ENCODE assay signal across 8 mouse cellular contexts in genomic region chr9:119102783-119103113, GRCm38 (mm10). TPM values are rescaled to one million over a fixed set of nuclear protein-coding genes. Genes with fewer than 3 reads are reported as not detected.
DNase-seq lines count a peak whose midpoint lies in the region; ATAC-seq lines count a peak whose summit lies in the region.

No protein-coding gene starts in this region.

- no peak overlapping the region for H3K27ac ChIP-seq in kidney, embryonic 14.5 days (ENCODE audit: low read depth, low read length)
- H3K27ac ChIP-seq in brown adipose tissue, adult 24 weeks (replicated peaks; ENCODE audit: low read depth, low read length) = no peak overlapping the region
- no peak overlapping the region for H3K27ac ChIP-seq in hindbrain, embryonic 15.5 days (replicated peaks)
- H3K27ac ChIP-seq in midbrain, embryonic 15.5 days = no peak overlapping the region

- peak overlapping the region; percentile 50 for H3K9ac ChIP-seq in kidney, embryonic 14.5 days (ENCODE audit: low read depth, low read length)
- H3K9ac ChIP-seq in hindbrain, embryonic 15.5 days = peak overlapping the region; percentile 28
- H3K9ac ChIP-seq in midbrain, embryonic 15.5 days = peak overlapping the region; percentile 51

- H3K36me3 ChIP-seq in kidney, embryonic 14.5 days (ENCODE audit: control insufficient read depth, insufficient read depth, low read length) = no peaks in the 10 kb centered on the region
- no peaks in the 10 kb centered on the region for H3K36me3 ChIP-seq in hindbrain, embryonic 15.5 days
- no peaks in the 10 kb centered on the region for H3K36me3 ChIP-seq in midbrain, embryonic 15.5 days (replicated peaks)

- no peak for DNase-seq in kidney, postnatal 10 days
- no peak for DNase-seq in urinary bladder, postnatal 4 days (ENCODE audit: low spot score in 2 of 2)
- no peak for DNase-seq in cerebellum, postnatal 36 days

- peaks cover 7% of the 10 kb centered on the region; the same call in 1 of the 2 replicates for H3K4me1 ChIP-seq in kidney, embryonic 14.5 days (ENCODE audit: control insufficient read depth, insufficient read depth, low read length)
- H3K4me1 ChIP-seq in brown adipose tissue, adult 24 weeks (ENCODE audit: control insufficient read depth, insufficient read depth, insufficient read length, low read length) = no peaks in the 10 kb centered on the region
- peaks cover 5% of the 10 kb centered on the region; the same call in 1 of the 2 replicates for H3K4me1 ChIP-seq in hindbrain, embryonic 15.5 days (replicated peaks)
- peaks cover 12% of the 10 kb centered on the region for H3K4me1 ChIP-seq in midbrain, embryonic 15.5 days

- peak overlapping the region; percentile 89 for H3K4me2 ChIP-seq in kidney, embryonic 14.5 days (replicated peaks; ENCODE audit: low read depth, low read length)
- H3K4me2 ChIP-seq in hindbrain, embryonic 15.5 days = peak overlapping the region; percentile 61
- H3K4me2 ChIP-seq in midbrain, embryonic 15.5 days = peak overlapping the region; percentile 89

- H3K27me3 ChIP-seq in kidney, embryonic 14.5 days (ENCODE audit: control insufficient read depth, insufficient read depth, low read length) = no peaks in the 10 kb centered on the region
- no peaks in the 10 kb centered on the region for H3K27me3 ChIP-seq in hindbrain, embryonic 15.5 days
- peaks cover 9% of the 10 kb centered on the region for H3K27me3 ChIP-seq in midbrain, embryonic 15.5 days (replicated peaks)

- ATAC-seq in kidney, embryonic 14.5 days (ENCODE audit: low FRiP score, low TSS enrichment) = no peak
- ATAC-seq in hindbrain, embryonic 15.5 days (ENCODE audit: low FRiP score, low read depth) = no peak
- ATAC-seq in midbrain, embryonic 15.5 days (replicated peaks) = peak; percentile 53; the same call in 1 of the 2 replicates
- no peak for ATAC-seq in megakaryocyte progenitor cell, adult 5-6 weeks (replicated peaks; ENCODE audit: poor library complexity)

- no peaks in the 10 kb centered on the region for H3K9me3 ChIP-seq in kidney, embryonic 14.5 days (ENCODE audit: control insufficient read depth, low read length)
- no peaks in the 10 kb centered on the region for H3K9me3 ChIP-seq in hindbrain, embryonic 15.5 days
- H3K9me3 ChIP-seq in midbrain, embryonic 15.5 days = no peaks in the 10 kb centered on the region

- 3% methylated on average over 19 of the region's 19 CpGs for WGBS in kidney, embryonic 14.5 days
- 5% methylated on average over 19 of the region's 19 CpGs for WGBS in hindbrain, embryonic 15.5 days
- 3% methylated on average over 19 of the region's 19 CpGs for WGBS in midbrain, embryonic 15.5 days

- H3K4me3 ChIP-seq in kidney, embryonic 14.5 days (ENCODE audit: low read length) = peak overlapping the region; percentile 71
- H3K4me3 ChIP-seq in brown adipose tissue, adult 24 weeks (ENCODE audit: insufficient read depth, low read depth, low read length) = peak overlapping the region; percentile 77
- peak overlapping the region; percentile 60 for H3K4me3 ChIP-seq in hindbrain, embryonic 15.5 days
- peak overlapping the region; percentile 70 for H3K4me3 ChIP-seq in midbrain, embryonic 15.5 days

RNA-seq across cellular contexts. Expression of gene Dlec1, which starts 0.5 kb away (rescaled TPM):
- 2.4 and 3.2 TPM in 2 replicates for polyA plus RNA-seq in kidney, embryonic 14.5 days (2014; fragmentation: Nextera tagmentation; extraction: Ambion mirVana)
- polyA plus RNA-seq in brown adipose tissue, adult 24 weeks (2012; ENCODE audit: insufficient read depth, insufficient read length, missing spikeins) = 0.46 and 1.4 TPM in 2 replicates
- 1.3 and 1.4 TPM in 2 replicates for polyA plus RNA-seq in hindbrain, embryonic 15.5 days (2015; fragmentation: Nextera tagmentation; extraction: Ambion mirVana)
- 0.94 and 1.0 TPM in 2 replicates for polyA plus RNA-seq in midbrain, embryonic 15.5 days (2015; fragmentation: Nextera tagmentation; extraction: Ambion mirVana)
- total RNA-seq in megakaryocyte progenitor cell, adult 5-6 weeks (2015) = 0.37 and 3.9 TPM in 2 replicates
- total RNA-seq in megakaryocyte progenitor cell, adult 5-6 weeks (2017) = 1.9 TPM in 1 of 2 replicates, not detected in the other

RNA-seq across cellular contexts. Expression of gene Plcd1, which starts 9.4 kb away (rescaled TPM):
- 18.5 and 18.7 TPM in 2 replicates for polyA plus RNA-seq in kidney, embryonic 14.5 days (2014; fragmentation: Nextera tagmentation; extraction: Ambion mirVana)
- 12.0 and 17.2 TPM in 2 replicates for polyA plus RNA-seq in brown adipose tissue, adult 24 weeks (2012; ENCODE audit: insufficient read depth, insufficient read length, missing spikeins)
- polyA plus RNA-seq in hindbrain, embryonic 15.5 days (2015; fragmentation: Nextera tagmentation; extraction: Ambion mirVana) = 20.1 and 20.3 TPM in 2 replicates
- 15.6 and 16.4 TPM in 2 replicates for polyA plus RNA-seq in midbrain, embryonic 15.5 days (2015; fragmentation: Nextera tagmentation; extraction: Ambion mirVana)
- total RNA-seq in megakaryocyte progenitor cell, adult 5-6 weeks (2015) = not detected in 2 replicates
- total RNA-seq in megakaryocyte progenitor cell, adult 5-6 weeks (2017) = 0.14 and 0.29 TPM in 2 replicates

RNA-seq across cellular contexts. Expression of gene Vill, which starts 50.2 kb away (rescaled TPM):
- polyA plus RNA-seq in kidney, embryonic 14.5 days (2014; fragmentation: Nextera tagmentation; extraction: Ambion mirVana) = 26.6 and 40.4 TPM in 2 replicates
- 1.8 TPM in 1 of 2 replicates, not detected in the other for polyA plus RNA-seq in brown adipose tissue, adult 24 weeks (2012; ENCODE audit: insufficient read depth, insufficient read length, missing spikeins)
- polyA plus RNA-seq in hindbrain, embryonic 15.5 days (2015; fragmentation: Nextera tagmentation; extraction: Ambion mirVana) = 3.3 and 3.6 TPM in 2 replicates
- 3.0 and 3.6 TPM in 2 replicates for polyA plus RNA-seq in midbrain, embryonic 15.5 days (2015; fragmentation: Nextera tagmentation; extraction: Ambion mirVana)
- total RNA-seq in megakaryocyte progenitor cell, adult 5-6 weeks (2015) = 9.2 and 10.8 TPM in 2 replicates
- 34.4 and 37.7 TPM in 2 replicates for total RNA-seq in megakaryocyte progenitor cell, adult 5-6 weeks (2017)

RNA-seq across cellular contexts. Expression of gene Acaa1b, which starts 54.1 kb away (rescaled TPM):
- polyA plus RNA-seq in kidney, embryonic 14.5 days (2014; fragmentation: Nextera tagmentation; extraction: Ambion mirVana) = 8.1 and 13.5 TPM in 2 replicates
- 25.2 and 31.9 TPM in 2 replicates for polyA plus RNA-seq in brown adipose tissue, adult 24 weeks (2012; ENCODE audit: insufficient read depth, insufficient read length, missing spikeins)
- 3.0 and 3.4 TPM in 2 replicates for polyA plus RNA-seq in hindbrain, embryonic 15.5 days (2015; fragmentation: Nextera tagmentation; extraction: Ambion mirVana)
- 2.2 and 3.5 TPM in 2 replicates for polyA plus RNA-seq in midbrain, embryonic 15.5 days (2015; fragmentation: Nextera tagmentation; extraction: Ambion mirVana)
- 0.30 and 0.76 TPM in 2 replicates for total RNA-seq in megakaryocyte progenitor cell, adult 5-6 weeks (2015)
- not detected in 2 replicates for total RNA-seq in megakaryocyte progenitor cell, adult 5-6 weeks (2017)

RNA-seq across cellular contexts. Expression of gene Gm47289, which starts 56.2 kb away (rescaled TPM):
- not detected in 2 replicates for polyA plus RNA-seq in kidney, embryonic 14.5 days (2014; fragmentation: Nextera tagmentation; extraction: Ambion mirVana)
- polyA plus RNA-seq in brown adipose tissue, adult 24 weeks (2012; ENCODE audit: insufficient read depth, insufficient read length, missing spikeins) = not detected in 2 replicates
- polyA plus RNA-seq in hindbrain, embryonic 15.5 days (2015; fragmentation: Nextera tagmentation; extraction: Ambion mirVana) = not detected in 2 replicates
- not detected in 2 replicates for polyA plus RNA-seq in midbrain, embryonic 15.5 days (2015; fragmentation: Nextera tagmentation; extraction: Ambion mirVana)
- not detected in 2 replicates for total RNA-seq in megakaryocyte progenitor cell, adult 5-6 weeks (2015)
- not detected in 2 replicates for total RNA-seq in megakaryocyte progenitor cell, adult 5-6 weeks (2017)
